Comparison of ENCODE assay signal across 15 mouse cellular contexts in genomic region chr9:100520012-100520411, GRCm38 (mm10). TPM values are rescaled to one million over a fixed set of nuclear protein-coding genes. Genes with fewer than 3 reads are reported as not detected.
DNase-seq lines count a peak whose midpoint lies in the region; ATAC-seq lines count a peak whose summit lies in the region.
"Had no signal": no experiment of that assay in that cellular context is flagged by ENCODE, and none has a peak within 500 bp of the region (broad histone marks: within the 10 kb centered on the region; RNA-seq: fewer than 3 reads in every experiment).

No protein-coding gene starts in this region.

- H3K36me3 ChIP-seq in kidney, embryonic 16.5 days (ENCODE audit: insufficient read depth, low read length) = no peaks in the 10 kb centered on the region
- H3K36me3 ChIP-seq: heart, embryonic 15.5 days; liver, embryonic 13.5 days; midbrain, embryonic 13.5 days; neural tube, embryonic 13.5 days had no signal

- no peaks in the 10 kb centered on the region for H3K27me3 ChIP-seq in kidney, embryonic 16.5 days (ENCODE audit: insufficient read depth, low read length)
- H3K27me3 ChIP-seq: heart, embryonic 15.5 days; liver, embryonic 13.5 days; midbrain, embryonic 13.5 days; neural tube, embryonic 13.5 days had no signal

- 98% methylated on average over 3 of the region's 3 CpGs for WGBS in kidney, embryonic 16.5 days

- H3K4me3 ChIP-seq in kidney, embryonic 16.5 days (ENCODE audit: low read length) = no peak overlapping the region
- H3K4me3 ChIP-seq: erythroblast, embryonic 14.5 days; heart, embryonic 15.5 days; liver, embryonic 13.5 days; midbrain, embryonic 13.5 days; neural tube, embryonic 13.5 days had no signal

- H3K27ac ChIP-seq in kidney, embryonic 16.5 days (ENCODE audit: low read length) = no peak overlapping the region
- H3K27ac ChIP-seq: heart, embryonic 15.5 days; liver, embryonic 13.5 days; midbrain, embryonic 13.5 days; neural tube, embryonic 13.5 days had no signal

- H3K9ac ChIP-seq in kidney, embryonic 16.5 days (replicated peaks; ENCODE audit: low read length) = no peak overlapping the region
- H3K9ac ChIP-seq: heart, embryonic 15.5 days; liver, embryonic 13.5 days; midbrain, embryonic 13.5 days; neural tube, embryonic 13.5 days had no signal

- H3K4me1 ChIP-seq in kidney, embryonic 16.5 days (ENCODE audit: insufficient read depth, low read length) = no peaks in the 10 kb centered on the region
- H3K4me1 ChIP-seq: heart, embryonic 15.5 days; midbrain, embryonic 13.5 days; neural tube, embryonic 13.5 days had no signal

- H3K4me2 ChIP-seq in kidney, embryonic 16.5 days (replicated peaks; ENCODE audit: low read depth, low read length) = no peak overlapping the region
- H3K4me2 ChIP-seq: heart, embryonic 15.5 days; liver, embryonic 13.5 days; midbrain, embryonic 13.5 days; neural tube, embryonic 13.5 days had no signal

- H3K9me3 ChIP-seq in kidney, embryonic 16.5 days (ENCODE audit: low read length) = no peaks in the 10 kb centered on the region
- H3K9me3 ChIP-seq: heart, embryonic 15.5 days; liver, embryonic 13.5 days; midbrain, embryonic 13.5 days; neural tube, embryonic 13.5 days had no signal

- no peak for ATAC-seq in CD4-positive, CD25-positive, alpha-beta regulatory T cell, adult 4 months
- no peak for ATAC-seq in kidney, embryonic 16.5 days (ENCODE audit: low FRiP score, low TSS enrichment)
- ATAC-seq: inflammation-experienced regulatory T-cells, adult 6 months; midbrain, embryonic 13.5 days had no signal

- DNase-seq in CD4-positive, CD25-positive, alpha-beta regulatory T cell, adult 2 months (ENCODE audit: low read depth, low spot score) = peak; percentile 32
- peak; percentile 6 for DNase-seq in kidney, adult 11 months
- DNase-seq in thymus, postnatal 14 days = peak; percentile 15
- DNase-seq in thymus, adult 18-20 months = no peak
- DNase-seq in testis, postnatal 10 days (ENCODE audit: low spot score) = no peak
- no peak for DNase-seq in adrenal gland, adult (ENCODE audit: inconsistent age in 2 of 2, low spot score in 1 of 2)
- DNase-seq: layer of hippocampus, postnatal 36 days had no signal

RNA-seq across cellular contexts. Expression of gene Nck1, which starts 25.9 kb away (rescaled TPM):
- polyA plus RNA-seq in CD4-positive, CD25-positive, alpha-beta regulatory T cell, adult 4 months (2017; shearing (Covaris generic)) = 10 to 100 TPM; 67.2 to 87.4 TPM
- polyA plus RNA-seq in kidney, embryonic 16.5 days (2015; fragmentation: Nextera tagmentation; extraction: Ambion mirVana) = 79.2 and 81.6 TPM in 2 replicates

RNA-seq across cellular contexts. Expression of gene Il20rb, which starts 33.4 kb away (rescaled TPM):
- polyA plus RNA-seq in CD4-positive, CD25-positive, alpha-beta regulatory T cell, adult 4 months (2017; shearing (Covaris generic)) = 1 to 10 TPM; 1.0 to 2.7 TPM
- polyA plus RNA-seq in kidney, embryonic 16.5 days (2015; fragmentation: Nextera tagmentation; extraction: Ambion mirVana) = 0.75 and 1.1 TPM in 2 replicates

RNA-seq across cellular contexts. Expression of gene Slc35g2, which starts 50.9 kb away (rescaled TPM):
- polyA plus RNA-seq in CD4-positive, CD25-positive, alpha-beta regulatory T cell, adult 4 months (2017; shearing (Covaris generic)) = 1 to 10 TPM; 1.0 to 1.1 TPM
- 5.6 and 6.0 TPM in 2 replicates for polyA plus RNA-seq in kidney, embryonic 16.5 days (2015; fragmentation: Nextera tagmentation; extraction: Ambion mirVana)
- polyA plus RNA-seq: erythroblast, embryonic 14.5 days had no signal

Comparison
In these comparisons a context has a peak if more than half of its experiments do, and no peak if none do; other contexts are left out.
1. DNase-seq: peak in CD4-positive, CD25-positive, alpha-beta regulatory T cell, adult 2 months (single experiment), kidney, adult 11 months (single experiment) and thymus, postnatal 14 days (single experiment); none in thymus, adult 18-20 months (0 of 2), testis, postnatal 10 days (single experiment) and adrenal gland, adult (0 of 2).